Mouse (Mus musculus) gonadal fat pad, adult 2 months (tissue): ENCODE data around the gene Mex3a. TPM values are rescaled to one million over a fixed set of nuclear protein-coding genes. Genes with fewer than 3 reads are reported as not detected.

Experiments
- DNase-seq: peaks from one replicate; pipeline ENCODE4 v3.0.0-alpha.2; 2012; ENCODE audit warnings: low read depth
- polyA plus RNA-seq: library from polyadenylated mRNA; depleted of rRNA; stranded (reverse); fragments of >200 nt; gene quantifications from 2 replicates; pipeline ENCODE4 v1.2.3, GENCODE M21; 2012

Gene Mex3a
- polyA plus RNA-seq, 1 experiment, result 2.0 TPM

DNA sequence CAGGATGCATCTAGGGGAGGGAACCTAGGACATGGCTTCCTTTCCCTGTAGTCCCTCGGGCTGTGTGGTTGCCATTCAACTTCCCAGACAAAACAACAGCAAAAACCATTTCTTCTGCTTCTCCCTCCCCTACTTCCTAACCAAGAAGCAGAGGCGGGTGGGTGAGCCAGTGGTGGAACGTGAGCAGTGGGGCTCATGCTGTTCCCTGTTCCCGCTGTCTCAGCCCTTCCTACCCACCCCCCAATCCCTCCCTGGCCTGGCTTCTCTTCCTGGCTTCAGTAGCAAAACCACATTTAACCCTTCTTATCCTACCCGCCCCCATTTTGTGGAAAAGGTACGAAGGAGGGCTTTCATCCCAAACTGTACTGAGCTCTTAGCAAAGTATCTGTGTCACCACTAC is 27.1 kb upstream of the Mex3a start:
- DNase-seq, result no peak

DNA sequence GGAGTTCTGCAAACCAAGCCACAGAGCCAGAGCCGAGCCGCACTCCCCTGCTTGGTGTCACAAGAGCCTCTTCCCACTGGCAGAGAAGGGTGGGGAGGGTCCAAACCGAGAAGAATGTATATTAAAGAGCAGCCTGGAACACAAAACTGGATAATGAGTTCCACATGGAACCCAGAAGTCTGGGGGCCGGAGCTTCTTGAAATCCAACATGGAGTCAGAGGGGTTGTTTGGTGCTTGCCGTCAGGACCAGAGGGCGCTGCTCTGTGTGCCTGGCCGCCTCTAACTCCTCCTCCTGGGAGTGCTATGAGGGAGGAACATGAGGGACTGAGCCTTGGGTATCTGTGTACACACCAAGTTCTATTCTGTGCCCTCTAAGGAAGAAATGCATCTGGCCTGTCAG is 26.4 kb upstream of the Mex3a start:
- no peak for DNase-seq

DNA sequence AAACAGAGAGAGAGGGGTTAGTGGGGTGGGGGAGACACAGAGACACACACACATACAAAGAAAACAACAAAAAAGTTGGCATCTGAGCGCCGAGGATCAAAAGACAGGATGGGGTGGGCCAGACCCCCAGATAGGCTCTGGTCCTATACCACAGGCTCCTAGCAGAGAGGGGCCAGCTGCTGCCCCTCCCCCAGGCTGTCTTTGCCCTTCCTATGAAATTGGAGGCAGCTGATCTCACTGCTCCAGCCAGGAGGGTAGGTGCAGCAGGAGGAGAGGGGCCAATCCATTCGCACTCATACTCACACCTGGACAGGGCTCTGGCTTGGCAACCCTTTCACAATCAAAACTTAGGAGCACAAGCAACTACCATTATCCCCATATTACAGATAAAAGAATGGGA is 22.9 kb upstream of the Mex3a start:
- DNase-seq, result no peak

DNA sequence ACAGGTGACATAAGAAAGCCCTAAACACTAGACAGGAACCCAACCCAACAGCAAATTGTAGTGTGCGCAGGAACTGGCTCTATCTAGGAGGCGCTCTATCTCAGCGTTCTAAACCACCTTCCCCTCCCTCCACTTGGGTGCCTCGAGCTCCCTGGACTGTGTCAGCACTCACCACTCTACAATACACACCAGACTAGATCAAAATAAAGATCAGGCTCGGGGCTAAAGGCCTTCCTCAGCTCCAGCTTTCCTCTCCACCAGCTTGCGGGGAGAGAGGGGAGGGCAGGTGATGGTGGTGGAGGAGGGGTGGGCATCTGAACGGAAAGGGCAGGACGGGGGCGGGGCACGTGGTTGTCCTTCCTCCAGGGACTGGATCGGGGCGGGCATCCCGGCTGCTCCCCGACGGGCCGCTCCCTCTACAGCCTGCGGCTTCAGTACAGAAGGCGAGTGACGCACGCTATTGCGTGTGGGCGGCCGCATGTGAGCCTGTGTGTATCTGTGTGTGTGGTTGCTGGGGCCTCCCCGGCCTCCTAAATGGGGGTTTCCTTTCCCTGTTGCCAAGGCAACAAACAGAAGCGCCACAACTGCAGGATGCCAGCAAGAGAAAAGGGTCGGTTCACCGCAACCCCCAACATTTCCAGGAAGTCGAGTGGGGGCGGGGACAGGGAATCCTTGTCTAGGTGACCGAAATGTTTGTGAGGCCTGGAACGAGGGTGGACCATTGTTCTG is 22.3 kb upstream of the Mex3a start, which contains the start of gene Lmna:
TSS of gene Lmna (minus strand) at position 265 of the 729 bp plus-strand sequence.
- DNase-seq, result no peak

DNA sequence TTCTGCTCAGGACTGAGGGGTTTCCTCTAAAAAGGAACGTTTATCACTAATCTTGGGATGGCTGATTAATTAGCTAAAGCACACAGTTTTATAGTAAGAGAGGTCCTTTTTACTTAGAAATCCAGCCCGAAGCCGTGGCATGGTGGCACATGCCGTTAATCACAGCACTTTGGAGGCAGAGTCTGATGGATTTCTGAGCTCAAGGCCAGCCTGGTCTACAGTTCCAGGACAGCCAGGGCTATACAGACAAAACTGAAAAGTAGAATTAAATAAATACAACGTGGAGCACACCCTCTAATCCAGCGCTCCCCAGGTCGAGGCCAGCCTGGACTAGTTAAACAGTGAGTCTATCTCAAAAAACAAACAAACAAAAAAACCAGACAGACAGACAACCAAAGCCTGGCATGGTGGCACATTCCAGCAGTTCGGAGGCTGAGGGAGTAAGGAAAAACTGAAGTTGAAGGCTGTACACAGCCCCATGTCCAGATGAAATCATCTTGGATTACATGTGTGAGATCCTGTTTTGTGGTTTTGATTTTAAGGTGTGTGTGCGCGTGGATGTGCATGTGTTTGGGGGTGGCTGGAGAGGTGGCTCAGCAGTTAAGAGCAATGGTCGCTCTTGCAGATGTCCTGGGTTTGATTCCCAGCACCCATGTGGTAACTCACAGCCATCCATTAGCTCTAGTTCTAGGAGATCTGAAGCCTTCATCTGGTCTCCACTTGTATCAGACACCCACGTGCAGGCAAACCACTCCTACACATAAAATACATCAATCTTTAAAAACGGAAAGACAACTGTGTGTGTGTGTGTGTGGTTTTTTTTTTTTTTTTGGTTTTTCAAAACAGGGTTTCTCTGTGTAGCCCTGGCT is 21.5 kb upstream of the Mex3a start:
- no peak for DNase-seq

- DNase-seq, result no peak
Measured at GRCm38 (mm10) chr3:88511559-88511958, 20.6 kb upstream of the Mex3a start.

DNA sequence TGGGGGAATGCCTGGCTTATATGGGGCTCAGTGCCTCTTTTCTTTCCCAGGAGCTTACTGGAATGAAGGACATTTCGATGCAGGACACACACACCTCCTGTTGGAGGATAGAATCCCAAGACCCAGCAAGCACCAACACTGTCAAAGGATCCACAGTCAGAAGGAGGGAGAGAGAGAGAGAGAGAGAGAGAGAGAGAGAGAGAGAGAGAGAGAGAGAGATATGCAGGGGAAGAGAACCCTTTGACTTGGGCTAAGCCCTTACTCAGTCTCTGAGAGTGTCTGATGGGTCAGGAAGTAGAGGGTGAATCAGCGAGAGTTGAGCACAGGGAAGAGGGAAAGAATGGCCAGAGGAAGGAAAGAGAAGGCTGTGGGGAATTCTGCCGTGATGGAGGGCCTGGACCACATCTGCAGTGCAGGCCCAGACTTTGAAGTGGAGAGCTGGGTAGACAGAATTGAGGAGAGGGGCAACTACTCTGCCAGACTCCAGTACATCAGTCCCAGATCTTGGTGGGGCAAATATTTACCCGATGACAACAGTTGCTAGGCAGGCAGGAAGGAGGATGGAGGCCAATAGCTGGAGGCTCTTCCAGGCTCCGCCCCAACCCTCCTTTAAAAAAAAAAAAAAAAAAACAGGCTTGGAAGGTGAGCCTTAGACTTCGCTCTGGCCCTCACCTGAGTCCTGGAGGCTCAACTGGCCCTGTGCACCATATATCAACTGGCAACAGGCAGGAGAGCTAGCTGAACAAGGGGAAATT is 19.9 kb upstream of the Mex3a start:
- no peak for DNase-seq

- DNase-seq, result no peak
Measured at GRCm38 (mm10) chr3:88512896-88513545, 19.2 kb upstream of the Mex3a start.

DNA sequence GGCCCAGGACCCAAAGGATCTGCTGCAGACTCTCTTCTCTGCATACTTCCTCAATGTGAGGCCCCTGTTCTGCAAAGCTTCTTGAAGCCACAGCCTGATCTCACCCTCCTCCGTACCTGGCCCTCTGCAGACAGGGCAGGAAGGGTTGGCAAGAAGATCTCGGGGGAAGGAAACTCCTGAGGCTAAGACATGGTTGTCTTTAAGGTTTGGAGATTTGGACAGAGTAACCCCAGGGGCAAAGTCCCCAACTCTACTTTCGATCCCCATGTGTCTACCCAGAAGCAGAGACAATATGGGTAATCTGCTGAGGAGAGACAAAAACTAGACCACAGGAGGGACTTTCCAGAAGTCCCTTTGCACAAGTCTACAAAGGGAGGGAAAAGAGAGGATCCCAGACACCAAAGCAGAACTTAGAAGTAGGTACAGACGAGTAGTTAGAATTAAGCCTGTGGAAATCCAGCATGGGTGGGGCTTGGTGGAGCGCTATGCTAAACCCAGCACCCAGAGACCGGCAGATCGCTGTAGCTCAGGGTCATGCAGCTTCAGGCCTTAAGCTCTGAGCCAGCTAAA is 18.6 kb upstream of the Mex3a start:
- no peak for DNase-seq

- no peak for DNase-seq
Measured at GRCm38 (mm10) chr3:88514231-88515094, 17.7 kb upstream of the Mex3a start.

DNA sequence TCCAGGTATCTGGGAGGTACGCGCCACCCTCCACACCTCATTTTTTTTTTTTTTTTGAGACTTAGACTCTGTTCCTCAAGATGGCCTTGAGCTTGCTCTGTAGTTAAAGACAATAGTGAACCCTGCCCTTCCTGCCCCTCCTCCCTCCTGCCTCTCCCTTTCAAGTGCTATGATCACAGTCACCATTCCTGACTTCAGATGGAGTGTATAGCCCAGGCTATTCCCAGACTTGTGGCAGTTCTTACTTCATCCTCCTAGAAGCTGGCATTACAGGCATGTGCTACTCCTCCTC is 17.2 kb upstream of the Mex3a start:
- no peak for DNase-seq

GRCm38 (mm10) chr3:88516407-88516806 is 15.8 kb upstream of the Mex3a start:
- DNase-seq, result no peak

- DNase-seq, result no peak
Measured at GRCm38 (mm10) chr3:88518411-88518810, 13.8 kb upstream of the Mex3a start.

DNA sequence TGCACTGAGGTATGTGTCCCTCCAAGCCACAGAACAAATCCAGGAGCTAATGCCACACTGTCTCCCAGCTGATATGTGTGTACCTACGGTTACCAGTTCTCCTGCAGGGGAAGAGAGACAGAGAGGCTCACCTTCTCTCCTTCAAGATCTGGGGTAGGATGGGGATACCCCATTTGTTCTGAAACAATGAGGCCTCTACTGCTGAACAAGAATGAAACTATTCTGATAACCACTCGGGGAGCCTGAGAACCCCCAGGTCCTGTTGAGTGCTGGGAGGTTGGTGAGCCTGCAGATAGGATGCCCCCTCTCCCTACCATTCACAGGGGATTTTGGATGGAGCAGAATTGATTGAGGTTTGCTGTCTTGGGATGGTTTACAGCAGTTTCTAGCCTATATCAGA is 12.1 kb upstream of the Mex3a start:
- DNase-seq, result no peak

DNA sequence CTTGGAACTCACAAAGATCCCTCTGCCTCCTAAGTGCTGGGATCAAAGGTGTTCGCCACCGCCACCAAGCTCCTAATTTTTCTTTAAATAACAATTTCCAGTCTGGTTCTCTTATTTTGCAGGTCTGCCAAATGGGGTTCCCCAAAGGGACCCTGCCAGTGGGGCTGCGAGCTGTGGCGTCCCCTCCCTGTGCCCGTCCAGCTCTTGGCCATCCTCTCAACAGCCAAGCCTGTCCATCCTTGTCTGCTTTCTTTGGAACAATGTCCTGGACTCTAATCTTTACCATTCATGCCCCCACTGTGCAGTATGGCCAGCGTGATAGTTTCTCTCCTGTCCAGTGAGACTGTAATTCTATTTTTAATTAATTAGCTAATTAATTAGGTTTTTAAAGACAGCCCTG is 11.0 kb upstream of the Mex3a start:
- no peak for DNase-seq

DNA sequence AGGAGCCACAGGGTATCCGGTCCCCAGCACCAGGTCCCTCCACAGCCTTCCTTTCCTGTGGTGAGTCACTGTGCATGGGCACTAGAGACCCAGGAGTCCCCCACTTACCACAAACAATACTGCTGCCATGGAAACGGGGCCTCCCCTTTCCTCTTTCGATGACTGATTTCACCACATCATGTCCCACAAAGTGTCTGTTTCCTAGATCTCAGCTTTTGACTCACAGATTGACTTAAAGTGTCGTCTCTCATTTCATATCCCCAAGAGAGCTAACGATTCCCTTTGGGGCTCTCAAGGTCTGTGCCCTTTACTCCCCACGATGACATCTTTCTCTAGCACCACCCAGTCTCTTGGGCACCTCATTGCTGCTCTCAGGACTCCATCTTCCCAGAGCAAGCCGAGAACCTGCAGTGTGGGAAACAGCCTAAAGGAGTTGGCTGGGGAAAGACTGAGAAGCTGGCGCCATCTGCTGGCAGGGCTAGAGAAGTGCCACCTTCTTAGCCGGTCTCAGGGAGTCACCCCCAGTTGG is 10.3 kb upstream of the Mex3a start:
- DNase-seq, result no peak

- DNase-seq, result no peak
Measured at GRCm38 (mm10) chr3:88523027-88523426, 9.2 kb upstream of the Mex3a start.

GRCm38 (mm10) chr3:88525021-88525420 is 7.2 kb upstream of the Mex3a start:
- no peak for DNase-seq

DNA sequence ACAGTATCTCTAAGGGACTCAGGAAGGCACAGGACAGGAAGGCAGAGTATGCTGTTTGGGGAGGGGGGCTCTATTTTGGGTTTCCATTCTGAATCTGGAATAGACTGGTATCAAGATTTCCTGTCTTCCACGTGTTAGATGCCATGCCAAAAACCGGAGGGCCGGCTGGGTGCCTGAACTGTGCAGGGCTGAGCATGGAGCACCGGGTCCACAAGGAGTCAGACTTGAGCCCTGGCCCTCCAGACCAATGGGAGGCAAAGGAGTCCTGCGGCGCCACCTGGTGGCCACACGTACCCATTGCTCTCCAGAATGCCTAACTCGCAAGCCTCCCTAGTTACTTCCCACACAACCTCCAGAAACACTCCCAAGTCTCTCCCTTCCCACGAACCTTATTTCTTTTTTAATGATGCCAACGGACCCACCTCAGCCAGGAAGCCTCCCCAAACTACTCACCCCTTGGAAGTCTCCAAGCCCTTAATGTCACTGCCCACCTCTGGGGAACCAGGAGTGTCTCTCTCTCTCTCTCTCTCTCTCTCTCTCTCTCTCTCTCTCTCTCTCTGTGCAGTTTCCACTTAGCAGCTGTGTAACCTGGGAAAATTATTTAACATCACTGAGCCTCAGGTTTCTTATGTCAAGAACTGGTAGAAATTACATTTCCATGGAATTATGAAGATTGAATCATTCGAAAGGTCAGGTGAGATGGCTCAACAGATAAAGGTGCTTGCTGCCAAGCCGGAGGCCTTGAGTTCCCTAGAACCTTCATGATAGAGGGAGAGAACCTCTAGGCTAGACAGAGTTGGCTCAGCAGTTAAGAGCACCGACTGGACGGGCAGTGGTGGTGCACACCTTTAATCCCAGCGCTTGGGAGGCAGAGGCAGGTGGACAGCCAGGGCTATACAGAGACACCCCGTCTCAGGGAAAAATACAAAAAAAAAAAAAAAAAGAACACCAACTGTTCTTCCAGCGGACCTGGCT is 5.8 kb upstream of the Mex3a start:
- no peak for DNase-seq
